Mouse (Mus musculus): Measurements from ENCODE around the gene Pdzd3. TPM values are rescaled to one million over a fixed set of nuclear protein-coding genes. Genes with fewer than 3 reads are reported as not detected.

Gene Pdzd3
- polyA plus RNA-seq, 1 experiment = 62.5 TPM

- no peak for TF ChIP-seq POLR2A (IDR thresholded peaks at IDR 0.05; ENCODE audit: low read depth, low read length)
- no peak for TF ChIP-seq CTCF (conservative IDR thresholded peaks at IDR 0.05; ENCODE audit: insufficient read depth, insufficient read length, low read depth, low read length)
- no peaks in the 10 kb centered on the region for H3K36me3 ChIP-seq (ENCODE audit: control insufficient read depth, insufficient read depth, low read length)
- peaks cover 8% of the 10 kb centered on the region; the same call in 1 of the 2 replicates for H3K4me1 ChIP-seq (ENCODE audit: control insufficient read depth, insufficient read depth, low read length)
- no peak overlapping the region for H3K4me3 ChIP-seq (ENCODE audit: insufficient read depth, low read depth, low read length)
- no peak overlapping the region for H3K27ac ChIP-seq (ENCODE audit: insufficient read depth, low read depth, low read length)
- H3K27me3 ChIP-seq (replicated peaks; ENCODE audit: control insufficient read depth, insufficient read depth, low read length) = no peaks in the 10 kb centered on the region
- no peak for DNase-seq
- WGBS = 71% methylated on average over 8 of the region's 8 CpGs
Measured at GRCm38 (mm10) chr9:44266478-44267226, 15.4 kb upstream of the Pdzd3 start.

GRCm38 (mm10) chr9:44261388-44261787 is 10.1 kb upstream of the Pdzd3 start:
- TF ChIP-seq POLR2A (IDR thresholded peaks at IDR 0.05; ENCODE audit: low read depth, low read length) = no peak
- no peak for TF ChIP-seq CTCF (conservative IDR thresholded peaks at IDR 0.05; ENCODE audit: insufficient read depth, insufficient read length, low read depth, low read length)
- Histone ChIP-seq H3K36me3 (ENCODE audit: control insufficient read depth, insufficient read depth, low read length) (no peaks in the 10 kb centered on the region), H3K4me1 (ENCODE audit: control insufficient read depth, insufficient read depth, low read length) (no peaks in the 10 kb centered on the region; the same call in 1 of the 2 replicates), H3K4me3 (ENCODE audit: insufficient read depth, low read depth, low read length) (no peak overlapping the region), H3K27me3 (replicated peaks; ENCODE audit: control insufficient read depth, insufficient read depth, low read length) (no peaks in the 10 kb centered on the region), H3K27ac (ENCODE audit: insufficient read depth, low read depth, low read length) (no peak overlapping the region)
- no peak for DNase-seq
- WGBS = 92% methylated on average over 14 of the region's 14 CpGs

GRCm38 (mm10) chr9:44259014-44259413 is 7.7 kb upstream of the Pdzd3 start:
- Histone ChIP-seq H3K27me3 (replicated peaks; ENCODE audit: control insufficient read depth, insufficient read depth, low read length) (no peaks in the 10 kb centered on the region), H3K36me3 (ENCODE audit: control insufficient read depth, insufficient read depth, low read length) (no peaks in the 10 kb centered on the region), H3K27ac (ENCODE audit: insufficient read depth, low read depth, low read length) (no peak overlapping the region), H3K4me1 (ENCODE audit: control insufficient read depth, insufficient read depth, low read length) (no peaks in the 10 kb centered on the region), H3K4me3 (ENCODE audit: insufficient read depth, low read depth, low read length) (no peak overlapping the region)
- DNase-seq = no peak
- WGBS = 90% methylated on average over 10 of the region's 10 CpGs
- TF ChIP-seq POLR2A (IDR thresholded peaks at IDR 0.05; ENCODE audit: low read depth, low read length) = no peak
- TF ChIP-seq CTCF (conservative IDR thresholded peaks at IDR 0.05; ENCODE audit: insufficient read depth, insufficient read length, low read depth, low read length) = no peak

- Histone ChIP-seq H3K4me1 (ENCODE audit: control insufficient read depth, insufficient read depth, low read length) (peaks cover 4% of the 10 kb centered on the region; the same call in 1 of the 2 replicates), H3K36me3 (ENCODE audit: control insufficient read depth, insufficient read depth, low read length) (no peaks in the 10 kb centered on the region), H3K27ac (ENCODE audit: insufficient read depth, low read depth, low read length) (no peak overlapping the region), H3K27me3 (replicated peaks; ENCODE audit: control insufficient read depth, insufficient read depth, low read length) (no peaks in the 10 kb centered on the region), H3K4me3 (ENCODE audit: insufficient read depth, low read depth, low read length) (no peak overlapping the region)
- WGBS = 71% methylated on average over 8 of the region's 8 CpGs
- TF ChIP-seq CTCF (conservative IDR thresholded peaks at IDR 0.05; ENCODE audit: insufficient read depth, insufficient read length, low read depth, low read length) (no peak), POLR2A (IDR thresholded peaks at IDR 0.05; ENCODE audit: low read depth, low read length) (no peak)
- DNase-seq = no peak
Measured at GRCm38 (mm10) chr9:44256213-44256612, 4.9 kb upstream of the Pdzd3 start.

- TF ChIP-seq CTCF (conservative IDR thresholded peaks at IDR 0.05; ENCODE audit: insufficient read depth, insufficient read length, low read depth, low read length) (no peak), POLR2A (IDR thresholded peaks at IDR 0.05; ENCODE audit: low read depth, low read length) (no peak)
- DNase-seq = no peak
- no peak overlapping the region for H3K4me3 ChIP-seq (ENCODE audit: insufficient read depth, low read depth, low read length)
- 84% methylated on average over 6 of the region's 6 CpGs for WGBS
- no peaks in the 10 kb centered on the region for H3K27me3 ChIP-seq (replicated peaks; ENCODE audit: control insufficient read depth, insufficient read depth, low read length)
- no peak overlapping the region for H3K27ac ChIP-seq (ENCODE audit: insufficient read depth, low read depth, low read length)
- H3K4me1 ChIP-seq (ENCODE audit: control insufficient read depth, insufficient read depth, low read length) = peaks cover 4% of the 10 kb centered on the region; the same call in 1 of the 2 replicates
- no peaks in the 10 kb centered on the region for H3K36me3 ChIP-seq (ENCODE audit: control insufficient read depth, insufficient read depth, low read length)
Measured at GRCm38 (mm10) chr9:44255136-44255521, 3.9 kb upstream of the Pdzd3 start.

GRCm38 (mm10) chr9:44254508-44255135 is 3.4 kb upstream of the Pdzd3 start:
- no peak overlapping the region for H3K4me3 ChIP-seq (ENCODE audit: insufficient read depth, low read depth, low read length)
- H3K4me1 ChIP-seq (ENCODE audit: control insufficient read depth, insufficient read depth, low read length) = peaks cover 4% of the 10 kb centered on the region; the same call in 1 of the 2 replicates
- TF ChIP-seq POLR2A (IDR thresholded peaks at IDR 0.05; ENCODE audit: low read depth, low read length) (no peak), CTCF (conservative IDR thresholded peaks at IDR 0.05; ENCODE audit: insufficient read depth, insufficient read length, low read depth, low read length) (no peak)
- no peak for DNase-seq
- no peaks in the 10 kb centered on the region for H3K36me3 ChIP-seq (ENCODE audit: control insufficient read depth, insufficient read depth, low read length)
- H3K27ac ChIP-seq (ENCODE audit: insufficient read depth, low read depth, low read length) = no peak overlapping the region
- 43% methylated on average over 5 of the region's 5 CpGs for WGBS
- no peaks in the 10 kb centered on the region for H3K27me3 ChIP-seq (replicated peaks; ENCODE audit: control insufficient read depth, insufficient read depth, low read length)

- H3K4me1 ChIP-seq (ENCODE audit: control insufficient read depth, insufficient read depth, low read length) = peaks cover 4% of the 10 kb centered on the region; the same call in 1 of the 2 replicates
- WGBS = 90% methylated on average over 6 of the region's 6 CpGs
- no peaks in the 10 kb centered on the region for H3K27me3 ChIP-seq (replicated peaks; ENCODE audit: control insufficient read depth, insufficient read depth, low read length)
- DNase-seq = no peak
- no peak overlapping the region for H3K27ac ChIP-seq (ENCODE audit: insufficient read depth, low read depth, low read length)
- no peaks in the 10 kb centered on the region for H3K36me3 ChIP-seq (ENCODE audit: control insufficient read depth, insufficient read depth, low read length)
- H3K4me3 ChIP-seq (ENCODE audit: insufficient read depth, low read depth, low read length) = no peak overlapping the region
- no peak for TF ChIP-seq CTCF (conservative IDR thresholded peaks at IDR 0.05; ENCODE audit: insufficient read depth, insufficient read length, low read depth, low read length)
- no peak for TF ChIP-seq POLR2A (IDR thresholded peaks at IDR 0.05; ENCODE audit: low read depth, low read length)
Measured at GRCm38 (mm10) chr9:44253441-44253840, 2.2 kb upstream of the Pdzd3 start.
